Mouse (Mus musculus): ENCODE measurements around the gene Pdhx.

- TF ChIP-seq CTCF (IDR thresholded peaks at IDR 0.05; ENCODE audit: low read depth): no peak
- no peak for TF ChIP-seq EP300 (IDR thresholded peaks at IDR 0.05; ENCODE audit: low read depth)
Measured at GRCm38 (mm10) chr2:103081706-103082105, 8.4 kb upstream of the Pdhx start.

All from liver, postnatal 0 days (tissue).